Mouse (Mus musculus): ENCODE results near the gene 2210016L21Rik. TPM values are rescaled to one million over a fixed set of nuclear protein-coding genes. Genes with fewer than 3 reads are reported as not detected.
A peak's percentile ranks its signal among the peaks of the same experiment; 100 is the strongest.
"Not testable (repeated sequence)": the region's sequence is repeated elsewhere in the genome, so short reads cannot be mapped to it uniquely, and the experiment has no call there.

Gene 2210016L21Rik
- 10 to 100 TPM in 20 of 26 experiments, 1 to 10 TPM in 6; 2.3 to 44.1 (median 19.3) TPM for total RNA-seq (2018; cell fraction: chromatin; rRNA removed)
- total RNA-seq (2018; cell fraction: cytosol; rRNA removed) = 10 to 100 TPM; 13.0 to 23.5 (median 17.4) TPM
- total RNA-seq (2018; cell fraction: nucleus; rRNA removed) = 10 to 100 TPM in 17 of 26 experiments, 1 to 10 TPM in 9; 3.5 to 37.2 (median 13.2) TPM
- 15.9 to 19.6 TPM (median 16.7 TPM) in 3 replicates for polyA plus RNA-seq (2018)

DNA sequence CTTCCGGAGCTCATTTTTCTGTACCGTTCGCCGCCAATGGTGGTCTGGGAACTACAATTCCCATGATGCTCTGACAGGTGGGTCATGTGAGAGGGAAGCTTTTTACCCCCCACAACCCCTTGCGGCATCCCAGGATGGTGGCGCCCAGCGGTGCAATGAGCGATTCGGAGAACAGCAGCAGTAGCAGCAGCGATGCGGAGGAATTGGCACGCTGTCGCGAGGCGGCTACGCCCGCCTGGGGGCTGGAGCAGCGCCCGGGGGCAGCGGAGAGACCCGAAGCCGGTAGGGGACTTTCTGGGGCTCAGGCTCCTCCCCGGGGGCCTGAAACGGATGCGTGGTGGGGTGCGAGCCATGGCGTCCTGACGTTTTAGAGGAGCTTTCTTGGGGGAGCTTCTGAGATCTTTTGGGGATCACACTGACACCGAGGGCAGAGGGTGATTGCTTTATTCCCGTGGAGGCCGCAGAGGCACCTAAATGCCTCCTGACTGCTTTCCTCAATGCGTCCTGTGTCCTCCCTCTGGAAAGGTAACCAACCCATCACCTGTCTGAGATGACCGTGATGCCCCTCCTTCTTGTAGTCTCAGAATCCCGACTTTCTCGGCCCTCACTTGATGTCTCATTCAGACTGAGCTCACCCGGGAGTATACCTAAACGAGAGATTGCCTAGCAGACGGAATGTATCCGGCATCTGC lies at the start of gene 2210016L21Rik:
2210016L21Rik (plus strand) TSS at position 85 of the 692 bp plus-strand sequence.
- H3K27ac ChIP-seq = peak within 1 kb of the TSS; percentile 33
- whole genome bisulfite sequencing (ENCODE audit: missing documents) = 3% methylated on average over 39 of the region's 39 CpGs
- peak within 1 kb of the TSS; percentile 95 for H3K4me3 ChIP-seq (ENCODE audit: inconsistent target)
- peaks cover 19% of the 10 kb centered on the region for H3K79me2 ChIP-seq (ENCODE audit: inconsistent target)
- H3K36me3 ChIP-seq (ENCODE audit: inconsistent target) = peaks cover 22% of the 10 kb centered on the region

DNA sequence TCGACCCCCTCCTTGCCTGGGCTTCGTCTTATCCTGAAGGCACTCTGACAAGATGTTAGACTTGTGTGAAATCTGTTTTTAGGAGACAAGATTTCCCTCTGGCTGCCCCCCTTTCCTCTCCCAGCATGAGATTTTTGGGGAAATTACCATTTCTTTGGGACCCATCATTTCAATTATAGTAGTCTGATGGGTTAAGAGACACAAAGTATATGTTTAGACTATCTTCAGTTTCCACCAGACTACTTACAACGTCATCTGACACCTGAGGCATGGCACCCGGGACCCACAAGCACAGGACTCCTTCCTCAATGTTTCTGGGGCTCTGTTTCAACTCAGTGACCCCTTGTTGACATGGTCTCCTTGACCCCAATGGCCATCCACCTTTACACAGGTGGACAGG lies 46.4 kb upstream of the 2210016L21Rik start:
- Histone ChIP-seq H3K79me2 (ENCODE audit: inconsistent target) (peaks cover 32% of the 10 kb centered on the region), H3K4me3 (ENCODE audit: inconsistent target) (no peak overlapping the region), H3K36me3 (ENCODE audit: inconsistent target) (peaks cover 10% of the 10 kb centered on the region), H3K27ac (no peak overlapping the region)
- 88% methylated on average over 4 of the region's 4 CpGs for WGBS (ENCODE audit: missing documents)

DNA sequence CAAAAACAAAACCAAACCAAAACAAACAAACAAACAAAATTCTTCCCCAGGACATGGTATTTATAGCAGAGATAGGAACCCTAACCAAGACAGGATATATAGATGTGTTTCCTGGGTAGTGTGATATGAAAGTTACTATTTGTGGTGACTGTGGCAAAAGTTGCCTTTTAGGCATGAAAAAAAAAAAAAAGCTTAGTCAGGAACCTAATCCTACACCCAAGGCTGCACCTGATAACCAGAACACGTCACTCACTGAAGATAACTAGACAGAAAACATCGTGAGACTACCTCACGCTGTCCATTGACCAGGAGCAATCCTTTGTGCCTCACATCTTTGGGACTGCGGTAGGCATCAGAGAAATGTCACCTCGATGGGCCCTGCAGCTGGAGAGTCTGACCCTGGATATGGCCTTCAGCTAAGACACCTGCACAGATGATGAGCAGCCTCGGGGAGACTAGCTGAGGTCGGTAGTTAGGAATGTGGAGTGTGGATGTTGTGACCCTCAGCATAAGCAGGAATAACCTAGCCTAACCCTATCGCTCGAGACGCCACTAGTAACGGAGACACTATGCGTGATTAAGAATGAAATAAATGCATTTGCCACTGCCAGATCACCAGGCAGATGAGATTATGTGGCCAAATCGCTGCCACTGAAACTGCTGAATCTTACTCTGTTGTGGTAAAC lies 45.1 kb upstream of the 2210016L21Rik start, which contains the start of gene Oasl2:
Oasl2 (plus strand) TSS at position 249 of the 686 bp plus-strand sequence.
- peak within 1 kb of the TSS; percentile 82 for H3K27ac ChIP-seq
- H3K4me3 ChIP-seq (ENCODE audit: inconsistent target) = peak within 1 kb of the TSS; percentile 91
- 39% methylated on average over 13 of the region's 13 CpGs for WGBS (ENCODE audit: missing documents)
- peaks cover 23% of the 10 kb centered on the region for H3K36me3 ChIP-seq (ENCODE audit: inconsistent target)
- H3K79me2 ChIP-seq (ENCODE audit: inconsistent target) = peaks cover 45% of the 10 kb centered on the region

DNA sequence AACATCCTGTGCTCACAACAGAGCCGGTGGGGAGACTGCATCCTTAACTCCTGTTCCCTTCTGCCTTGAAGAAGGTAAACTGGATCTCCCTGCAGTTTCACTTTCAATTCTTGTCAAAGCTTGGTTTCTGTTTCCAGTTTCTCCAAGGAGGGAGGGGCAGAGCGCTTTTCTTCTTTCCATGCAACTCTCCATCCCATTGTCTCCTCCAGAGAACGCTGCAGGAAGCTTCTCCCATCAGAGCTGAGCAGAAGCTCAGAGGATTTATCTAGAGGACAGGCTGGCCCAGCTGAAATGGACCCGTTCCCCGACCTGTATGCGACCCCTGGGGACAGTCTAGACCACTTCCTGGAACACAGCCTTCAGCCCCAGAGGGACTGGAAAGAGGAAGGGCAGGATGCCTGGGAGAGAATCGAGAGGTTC lies 44.6 kb upstream of the 2210016L21Rik start:
- Histone ChIP-seq H3K27ac (peak overlapping the region; percentile 82), H3K36me3 (ENCODE audit: inconsistent target) (peaks cover 28% of the 10 kb centered on the region), H3K4me3 (ENCODE audit: inconsistent target) (peak overlapping the region; percentile 91), H3K79me2 (ENCODE audit: inconsistent target) (peaks cover 51% of the 10 kb centered on the region)
- 5% methylated on average over 7 of the region's 7 CpGs for WGBS (ENCODE audit: missing documents)

DNA sequence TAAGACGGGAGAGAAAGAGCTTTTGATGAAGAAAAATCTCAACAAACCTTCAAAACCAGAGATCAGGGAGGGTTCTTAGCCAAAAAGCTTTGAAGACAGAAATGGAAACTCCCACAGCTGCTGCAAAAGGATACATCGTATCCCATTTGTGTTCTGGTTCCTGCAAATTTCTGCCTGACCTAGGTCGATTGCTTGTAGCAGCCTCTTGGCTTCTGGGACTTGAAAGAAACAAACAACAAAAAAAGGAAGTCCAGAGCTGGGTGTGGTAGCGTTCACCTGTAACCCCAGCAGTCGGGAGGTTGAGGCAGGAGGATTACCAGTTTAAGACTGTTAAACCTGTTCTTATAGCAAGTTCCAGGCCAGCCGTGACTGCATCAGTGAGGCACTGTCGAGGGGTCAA lies 43.1 kb upstream of the 2210016L21Rik start:
- H3K36me3 ChIP-seq (ENCODE audit: inconsistent target) = peaks cover 43% of the 10 kb centered on the region
- WGBS (ENCODE audit: missing documents) = 34% methylated on average over 7 of the region's 7 CpGs
- H3K79me2 ChIP-seq (ENCODE audit: inconsistent target) = peaks cover 55% of the 10 kb centered on the region
- no peak overlapping the region for H3K27ac ChIP-seq
- peak overlapping the region; percentile 91 for H3K4me3 ChIP-seq (ENCODE audit: inconsistent target)

- Histone ChIP-seq H3K36me3 (ENCODE audit: inconsistent target) (peaks cover 79% of the 10 kb centered on the region), H3K79me2 (ENCODE audit: inconsistent target) (peaks cover 54% of the 10 kb centered on the region), H3K27ac (no peak overlapping the region), H3K4me3 (ENCODE audit: inconsistent target) (no peak overlapping the region)
- WGBS (ENCODE audit: missing documents) = 76% methylated on average over 1 of the region's 1 CpGs
These were observed 39.5 kb upstream of the 2210016L21Rik start for GRCm38 (mm10) chr5:114902413-114902812.

- 92% methylated on average over 12 of the region's 13 CpGs for WGBS (ENCODE audit: missing documents)
- H3K4me3 ChIP-seq (ENCODE audit: inconsistent target) = no peak overlapping the region
- H3K36me3 ChIP-seq (ENCODE audit: inconsistent target) = peaks cover 92% of the 10 kb centered on the region
- H3K79me2 ChIP-seq (ENCODE audit: inconsistent target) = no peaks in the 10 kb centered on the region; the same call in 1 of the 2 replicates
- no peak overlapping the region for H3K27ac ChIP-seq
These were observed 33.2 kb upstream of the 2210016L21Rik start for GRCm38 (mm10) chr5:114908598-114909305.

DNA sequence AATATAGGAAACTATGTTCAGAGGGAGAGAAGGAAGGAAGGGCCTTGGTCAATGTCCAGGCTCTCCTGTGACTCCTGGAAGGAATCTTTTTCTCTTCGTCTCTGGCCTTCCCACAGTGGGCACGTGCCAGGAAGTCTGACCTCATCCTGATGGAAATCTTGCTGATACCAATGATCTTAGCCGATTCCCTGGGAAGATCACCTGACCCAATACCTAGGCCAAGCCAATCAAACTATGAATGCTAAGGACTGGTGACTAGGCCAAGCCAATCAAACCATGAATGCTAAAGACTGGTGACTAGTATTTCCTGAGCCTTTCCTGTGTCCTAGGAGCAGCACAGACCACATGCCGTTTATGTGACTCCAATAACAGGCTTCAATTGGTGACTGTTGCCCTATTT lies 28.3 kb upstream of the 2210016L21Rik start:
- no peaks in the 10 kb centered on the region for H3K79me2 ChIP-seq (ENCODE audit: inconsistent target)
- no peak overlapping the region for H3K4me3 ChIP-seq (ENCODE audit: inconsistent target)
- whole genome bisulfite sequencing (ENCODE audit: missing documents) = 81% methylated on average over 4 of the region's 4 CpGs
- H3K36me3 ChIP-seq (ENCODE audit: inconsistent target) = peaks cover 44% of the 10 kb centered on the region
- H3K27ac ChIP-seq = no peak overlapping the region

DNA sequence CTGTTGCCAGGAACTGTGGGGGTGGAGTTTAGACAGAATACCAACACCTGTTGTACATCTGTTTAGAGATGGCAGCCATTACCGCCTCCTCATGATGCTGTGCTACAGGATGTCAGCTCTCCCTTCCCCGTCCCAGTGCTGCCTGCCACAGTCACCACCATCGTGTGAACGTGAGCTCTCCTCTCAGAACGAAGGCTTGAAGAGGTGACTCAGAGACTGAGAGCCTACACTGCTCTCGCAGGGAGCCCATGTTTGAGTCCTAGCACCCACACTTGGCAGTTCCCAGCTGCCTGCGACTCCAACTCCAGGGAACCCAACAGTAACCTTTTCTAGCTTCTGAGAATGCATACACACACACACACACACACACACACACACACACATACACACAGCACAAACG lies 27.1 kb upstream of the 2210016L21Rik start:
- 96% methylated on average over 8 of the region's 8 CpGs for WGBS (ENCODE audit: missing documents)

DNA sequence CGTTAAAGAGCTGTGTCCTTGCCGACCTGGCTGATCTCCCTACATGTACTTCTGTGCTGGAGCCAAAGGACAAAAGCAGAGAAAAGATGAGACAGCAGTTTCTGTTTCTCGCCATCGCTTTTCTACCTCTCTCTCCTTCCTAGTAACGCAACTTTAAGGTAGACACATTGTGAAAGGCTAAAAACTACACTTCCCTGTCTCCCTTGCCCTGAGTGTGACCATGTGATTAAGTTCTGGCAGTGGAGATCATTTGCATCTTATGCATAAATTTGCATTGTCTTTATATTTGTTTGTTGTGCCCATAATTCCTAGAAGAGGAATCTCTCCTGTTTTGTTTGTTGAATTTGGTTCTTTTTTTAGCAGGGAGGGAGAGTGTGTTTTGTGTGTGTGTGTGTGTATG lies 26.1 kb upstream of the 2210016L21Rik start:
- WGBS (ENCODE audit: missing documents) = 64% methylated on average over 5 of the region's 5 CpGs
- H3K36me3 ChIP-seq (ENCODE audit: inconsistent target) = peaks cover 22% of the 10 kb centered on the region
- no peak overlapping the region for H3K27ac ChIP-seq
- H3K4me3 ChIP-seq (ENCODE audit: inconsistent target) = no peak overlapping the region
- no peaks in the 10 kb centered on the region for H3K79me2 ChIP-seq (ENCODE audit: inconsistent target)

More for the DNA sequence above, 27.1 kb upstream of the 2210016L21Rik start:
- Histone ChIP-seq H3K36me3 (ENCODE audit: inconsistent target) (peaks cover 32% of the 10 kb centered on the region), H3K79me2 (ENCODE audit: inconsistent target) (no peaks in the 10 kb centered on the region), H3K4me3 (ENCODE audit: inconsistent target) (no peak overlapping the region), H3K27ac (no peak overlapping the region)

DNA sequence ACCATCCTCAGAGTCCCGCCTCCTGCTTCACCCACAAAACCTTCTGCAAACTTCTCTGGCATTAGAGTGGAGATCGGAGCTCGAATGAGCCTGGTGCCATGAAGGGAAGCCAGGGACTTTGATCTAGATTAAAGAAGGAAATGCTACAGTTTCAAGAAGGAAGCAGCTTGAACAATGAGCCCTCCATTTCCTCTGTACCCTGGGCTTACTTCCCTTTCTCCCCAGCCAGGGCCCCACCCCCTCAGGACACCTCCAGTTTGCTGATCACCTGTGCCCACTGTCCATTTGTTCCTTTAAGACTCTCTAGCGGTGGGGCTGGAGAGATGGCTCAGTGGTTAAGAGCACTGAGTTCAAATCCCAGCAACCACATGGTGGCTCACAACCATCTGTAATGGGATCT lies 25.2 kb upstream of the 2210016L21Rik start:
- Histone ChIP-seq H3K79me2 (ENCODE audit: inconsistent target) (no peaks in the 10 kb centered on the region), H3K27ac (peak overlapping the region; percentile 52), H3K36me3 (ENCODE audit: inconsistent target) (peaks cover 13% of the 10 kb centered on the region), H3K4me3 (ENCODE audit: inconsistent target) (no peak overlapping the region)
- 39% methylated on average over 3 of the region's 4 CpGs for WGBS (ENCODE audit: missing documents)

DNA sequence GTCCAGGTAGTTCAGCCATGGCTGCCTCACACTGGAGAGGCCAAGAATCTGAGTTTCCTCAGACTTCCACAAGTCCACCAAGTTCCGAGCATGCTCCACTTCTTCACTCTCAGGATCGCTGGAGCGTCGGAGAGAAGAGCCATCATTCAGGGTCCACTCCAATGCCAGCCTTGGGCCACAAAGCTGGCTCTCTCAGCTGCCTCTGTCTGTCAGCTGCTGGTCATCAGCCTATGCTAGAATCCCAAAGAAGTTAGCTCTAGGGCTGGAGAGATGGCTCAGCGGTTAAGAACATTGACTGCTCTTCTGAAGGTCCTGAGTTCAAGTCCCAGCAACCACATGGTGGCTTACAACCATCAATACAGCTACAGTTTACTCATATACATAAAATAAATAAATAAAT lies 24.6 kb upstream of the 2210016L21Rik start:
- H3K79me2 ChIP-seq (ENCODE audit: inconsistent target); H3K4me3 ChIP-seq (ENCODE audit: inconsistent target); H3K27ac ChIP-seq; H3K36me3 ChIP-seq (ENCODE audit: inconsistent target): not testable (repeated sequence)
- 100% methylated on average over 5 of the region's 5 CpGs for WGBS (ENCODE audit: missing documents)

- Histone ChIP-seq H3K36me3 (ENCODE audit: inconsistent target) (peaks cover 14% of the 10 kb centered on the region), H3K79me2 (ENCODE audit: inconsistent target) (peaks cover 38% of the 10 kb centered on the region), H3K4me3 (ENCODE audit: inconsistent target) (peak overlapping the region; percentile 46), H3K27ac (peak overlapping the region; percentile 59)
- WGBS (ENCODE audit: missing documents) = 15% methylated on average over 19 of the region's 19 CpGs
These were observed 20.2 kb upstream of the 2210016L21Rik start for GRCm38 (mm10) chr5:114921551-114922365.

DNA sequence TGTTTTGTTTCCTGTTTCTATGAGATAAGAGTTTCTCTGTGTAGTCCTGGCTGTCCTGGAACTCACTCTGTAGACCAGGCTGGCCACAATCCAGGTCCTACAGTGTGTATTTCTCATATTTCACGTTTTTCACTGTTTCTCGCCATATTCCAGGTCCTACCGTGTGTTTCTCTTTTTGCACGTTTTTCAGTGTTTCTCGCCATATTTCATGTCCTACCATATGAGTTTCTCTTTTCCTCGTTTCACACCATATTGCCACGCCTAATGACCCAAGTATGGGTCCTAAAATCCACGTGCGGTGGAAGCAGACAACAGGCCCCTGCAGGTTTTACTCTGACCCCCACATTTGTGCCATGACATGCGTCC lies 19.6 kb upstream of the 2210016L21Rik start:
- H3K4me3 ChIP-seq (ENCODE audit: inconsistent target) = peak overlapping the region; percentile 46; the same call in 1 of the 2 replicates
- 19% methylated on average over 10 of the region's 10 CpGs for WGBS (ENCODE audit: missing documents)
- H3K27ac ChIP-seq = peak overlapping the region; percentile 59
- H3K36me3 ChIP-seq (ENCODE audit: inconsistent target) = peaks cover 20% of the 10 kb centered on the region
- peaks cover 44% of the 10 kb centered on the region for H3K79me2 ChIP-seq (ENCODE audit: inconsistent target)

All from macrophage (primary cell).